Mouse (Mus musculus) midbrain, embryonic 16.5 days (tissue): Measurements from ENCODE around the gene Akap13. TPM values are rescaled to one million over a fixed set of nuclear protein-coding genes. Genes with fewer than 3 reads are reported as not detected.

Source experiments
- ATAC-seq: fragments of 200-750 bp; cut with Nextera tagmentation; 2 replicates; pipeline ENCODE4 v1.8.0; 2017; ENCODE audit warnings: moderate TSS enrichment
- H3K27ac ChIP-seq: fragments of 300-500 bp; sonication (generic); 2 replicates; pipeline ENCODE4 v1.5.1; 2014; ENCODE audit warnings: mild to moderate bottlenecking, low read length, mixed read lengths
- H3K27me3 ChIP-seq: fragments of 300-500 bp; sonication (generic); 2 replicates; pipeline ENCODE4 v1.6.1; 2014; ENCODE audit warnings: low read depth, low read length, mixed read lengths; ENCODE audit not compliant: control insufficient read depth, insufficient read depth
- H3K36me3 ChIP-seq: fragments of 300-500 bp; sonication (generic); 2 replicates; pipeline ENCODE4 v1.6.1; 2014; ENCODE audit warnings: mild to moderate bottlenecking, low read length, moderate library complexity, mixed read lengths; ENCODE audit not compliant: control insufficient read depth, insufficient read depth
- H3K4me1 ChIP-seq: fragments of 300-500 bp; sonication (generic); 2 replicates; pipeline ENCODE4 v1.6.1; 2014; ENCODE audit warnings: mild to moderate bottlenecking, low read length, mixed read lengths; ENCODE audit not compliant: control insufficient read depth, insufficient read depth
- H3K4me2 ChIP-seq: fragments of 300-500 bp; sonication (generic); 2 replicates; pipeline ENCODE4 v1.6.1; 2014; ENCODE audit warnings: mild to moderate bottlenecking, low read length, mixed read lengths
- H3K4me3 ChIP-seq: fragments of 300-500 bp; sonication (generic); 2 replicates; pipeline ENCODE4 v1.5.1; 2014; ENCODE audit warnings: low read depth, mild to moderate bottlenecking, low read length, moderate library complexity, mixed read lengths
- H3K9ac ChIP-seq: fragments of 300-500 bp; sonication (generic); 2 replicates; pipeline ENCODE4 v1.6.1; 2014; ENCODE audit warnings: low read depth, low read length, mixed read lengths
- H3K9me3 ChIP-seq: fragments of 300-500 bp; sonication (generic); replicated peaks from 2 replicates; pipeline ENCODE4 v1.6.1; 2014; ENCODE audit warnings: mild to moderate bottlenecking, low read length, mixed read lengths; ENCODE audit not compliant: control insufficient read depth, poor library complexity, severe bottlenecking
- WGBS: fragments of 180-500 bp; shearing (Covaris S2); extraction: QIAGEN DNeasy Blood & Tissue Kit; methylation state at CpG from one replicate; pipeline ENCODE4 v1.1.7; 2014; 5-methylcytosine and 5-hydroxymethylcytosine counted together
- polyA plus RNA-seq: library from polyadenylated mRNA; unstranded; fragments of >200 nt; fragmentation: Nextera tagmentation; extraction: Ambion mirVana; gene quantifications from 2 replicates; pipeline ENCODE4 v1.2.1, GENCODE M21; 2015

Akap13 gene
- polyA plus RNA-seq, 1 experiment from 2014 or later, result 10.7 TPM

GRCm38 (mm10) chr7:75472316-75473195 lies 17.2 kb downstream of the Akap13 start:
- Histone ChIP-seq H3K36me3 (no peaks in the 10 kb centered on the region), H3K9me3 (no peaks in the 10 kb centered on the region), H3K4me3 (no peak overlapping the region), H3K4me2 (no peak overlapping the region), H3K27me3 (no peaks in the 10 kb centered on the region), H3K27ac (no peak overlapping the region), H3K9ac (no peak overlapping the region), H3K4me1 (no peaks in the 10 kb centered on the region; the same call in 1 of the 2 replicates)
- 84% methylated on average over 7 of the region's 7 CpGs for WGBS
- ATAC-seq, result no peak

GRCm38 (mm10) chr7:75473294-75473693 lies 18.0 kb downstream of the Akap13 start:
- 74% methylated on average over 1 of the region's 1 CpGs for WGBS
- H3K4me2 ChIP-seq, result no peak overlapping the region
- no peak for ATAC-seq
- H3K27ac ChIP-seq, result no peak overlapping the region
- no peaks in the 10 kb centered on the region for H3K9me3 ChIP-seq
- H3K4me3 ChIP-seq, result no peak overlapping the region
- H3K36me3 ChIP-seq, result no peaks in the 10 kb centered on the region
- no peaks in the 10 kb centered on the region for H3K27me3 ChIP-seq
- no peaks in the 10 kb centered on the region; the same call in 1 of the 2 replicates for H3K4me1 ChIP-seq
- no peak overlapping the region for H3K9ac ChIP-seq

GRCm38 (mm10) chr7:75474064-75474463 lies 18.7 kb downstream of the Akap13 start:
- Histone ChIP-seq H3K4me3 (no peak overlapping the region), H3K36me3 (no peaks in the 10 kb centered on the region), H3K9me3 (no peaks in the 10 kb centered on the region), H3K27ac (no peak overlapping the region), H3K4me1 (no peaks in the 10 kb centered on the region; the same call in 1 of the 2 replicates), H3K9ac (no peak overlapping the region), H3K27me3 (no peaks in the 10 kb centered on the region), H3K4me2 (no peak overlapping the region)
- WGBS, result 76% methylated on average over 1 of the region's 1 CpGs
- no peak for ATAC-seq

GRCm38 (mm10) chr7:75474564-75475150 lies 19.3 kb downstream of the Akap13 start:
- no peak overlapping the region for H3K9ac ChIP-seq
- H3K27me3 ChIP-seq, result no peaks in the 10 kb centered on the region
- H3K4me1 ChIP-seq, result no peaks in the 10 kb centered on the region; the same call in 1 of the 2 replicates
- H3K9me3 ChIP-seq, result no peaks in the 10 kb centered on the region
- H3K4me3 ChIP-seq, result no peak overlapping the region
- no peaks in the 10 kb centered on the region for H3K36me3 ChIP-seq
- H3K27ac ChIP-seq, result no peak overlapping the region
- H3K4me2 ChIP-seq, result no peak overlapping the region
- no peak for ATAC-seq

- Histone ChIP-seq H3K27ac (no peak overlapping the region), H3K4me2 (no peak overlapping the region), H3K4me1 (no peaks in the 10 kb centered on the region), H3K9me3 (no peaks in the 10 kb centered on the region), H3K27me3 (no peaks in the 10 kb centered on the region), H3K4me3 (no peak overlapping the region), H3K36me3 (no peaks in the 10 kb centered on the region), H3K9ac (no peak overlapping the region)
- no peak for ATAC-seq
- WGBS, result 95% methylated on average over 2 of the region's 2 CpGs
Measured at GRCm38 (mm10) chr7:75478060-75478459, 22.7 kb downstream of the Akap13 start.

GRCm38 (mm10) chr7:75480721-75481426 lies 25.5 kb downstream of the Akap13 start:
- WGBS, result 95% methylated on average over 6 of the region's 6 CpGs
- H3K36me3 ChIP-seq, result no peaks in the 10 kb centered on the region
- H3K4me3 ChIP-seq, result no peak overlapping the region
- no peaks in the 10 kb centered on the region for H3K27me3 ChIP-seq
- H3K9ac ChIP-seq, result no peak overlapping the region
- ATAC-seq, result no peak
- H3K4me2 ChIP-seq, result no peak overlapping the region
- no peaks in the 10 kb centered on the region for H3K9me3 ChIP-seq
- no peaks in the 10 kb centered on the region for H3K4me1 ChIP-seq
- no peak overlapping the region for H3K27ac ChIP-seq

GRCm38 (mm10) chr7:75486031-75486430 lies 30.7 kb downstream of the Akap13 start:
- Histone ChIP-seq H3K36me3 (no peaks in the 10 kb centered on the region), H3K9ac (no peak overlapping the region), H3K27me3 (no peaks in the 10 kb centered on the region), H3K4me2 (no peak overlapping the region), H3K27ac (no peak overlapping the region), H3K4me3 (no peak overlapping the region), H3K9me3 (no peaks in the 10 kb centered on the region), H3K4me1 (no peaks in the 10 kb centered on the region)
- ATAC-seq, result no peak
- 73% methylated on average over 2 of the region's 2 CpGs for WGBS

- Histone ChIP-seq H3K4me1 (no peaks in the 10 kb centered on the region), H3K9me3 (no peaks in the 10 kb centered on the region), H3K4me3 (no peak overlapping the region), H3K4me2 (no peak overlapping the region), H3K27me3 (no peaks in the 10 kb centered on the region), H3K9ac (no peak overlapping the region), H3K27ac (no peak overlapping the region), H3K36me3 (no peaks in the 10 kb centered on the region)
- no peak for ATAC-seq
- 83% methylated on average over 3 of the region's 3 CpGs for WGBS
Measured at GRCm38 (mm10) chr7:75495941-75496441, 40.7 kb downstream of the Akap13 start.
